Mouse (Mus musculus) urinary bladder, postnatal 0 days (tissue): ENCODE data around the gene Calml3. TPM values are rescaled to one million over a fixed set of nuclear protein-coding genes. Genes with fewer than 3 reads are reported as not detected.

ENCODE experiments used
- polyA plus RNA-seq: library from polyadenylated mRNA; unstranded; fragments of >200 nt; fragmentation: Nextera tagmentation; extraction: Ambion mirVana; gene quantifications from 2 replicates; pipeline ENCODE4 v1.2.1, GENCODE M21; 2015

Gene Calml3
- polyA plus RNA-seq, result 0.22 TPM in 1 of 2 replicates, not detected in the other

DNA sequence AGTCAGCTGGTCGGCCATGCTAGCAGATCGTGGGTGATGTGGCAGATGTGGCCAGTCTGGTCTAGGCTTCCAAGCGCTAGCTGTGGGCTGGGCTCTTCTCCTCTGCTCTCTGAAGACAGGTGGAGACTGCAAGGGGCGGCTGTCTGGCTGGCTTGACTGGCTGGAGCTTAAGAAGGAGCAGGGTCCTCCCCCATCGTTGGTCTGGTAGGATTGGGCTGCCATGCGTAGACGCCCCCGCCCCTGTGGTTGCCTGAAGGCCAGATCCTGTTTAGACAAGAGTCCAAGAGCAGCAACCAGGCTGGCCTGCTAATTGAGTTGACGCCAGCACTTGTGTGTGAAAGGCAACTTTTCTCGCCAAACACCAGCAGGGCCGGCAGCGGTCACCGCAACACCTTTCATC lies at the start of gene Calml3:
Gene Calml3, minus strand, starts transcription at position 131 of the 400 bp plus-strand sequence.

DNA sequence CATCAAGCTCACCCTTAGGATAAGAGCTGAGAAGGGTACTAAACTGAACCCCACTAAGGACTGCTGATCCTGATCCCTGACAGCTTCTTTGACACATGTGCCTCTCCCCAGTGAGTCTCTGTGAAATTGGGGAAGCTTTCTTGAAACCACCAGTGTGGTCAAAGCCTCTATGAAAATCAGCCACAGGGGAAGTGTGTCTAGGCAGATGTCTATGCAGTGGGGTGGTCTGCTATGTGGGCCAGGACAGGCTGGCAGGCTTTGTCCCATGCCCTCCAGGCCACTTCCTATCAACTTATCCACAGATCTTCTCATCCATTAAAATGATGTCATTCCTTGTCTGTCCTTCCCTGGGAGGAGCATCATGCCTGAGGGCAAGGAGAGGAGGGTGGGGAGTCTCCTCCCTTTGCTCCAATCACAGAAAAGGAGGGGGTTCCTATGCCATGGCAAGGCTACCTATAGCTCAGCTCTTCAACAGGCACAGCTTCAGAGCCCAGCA lies 33.2 kb upstream of the Calml3 start, which contains the start of gene Calm4:
Gene Calm4, plus strand, starts transcription at position 446 of the 496 bp plus-strand sequence.

Other genes starting within 250 kb of the Calml3 start
- 3.7 and 5.2 TPM in 2 replicates for gene Fam208b, start 193.2 kb downstream of the Calml3 start, polyA plus RNA-seq
- gene Asb13, start 170.3 kb downstream of the Calml3 start, polyA plus RNA-seq, result 6.8 and 8.4 TPM in 2 replicates
- gene Calm4, start 33.4 kb upstream of the Calml3 start, polyA plus RNA-seq, result not detected in 2 replicates
- not detected in 2 replicates for gene Calm5, start 49.9 kb upstream of the Calml3 start, polyA plus RNA-seq
- 42.9 and 52.7 TPM in 2 replicates for gene Net1, start 113.9 kb upstream of the Calml3 start, polyA plus RNA-seq
- not detected in 2 replicates for gene Tubal3, start 114.0 kb upstream of the Calml3 start, polyA plus RNA-seq
- gene Ucn3, start 141.0 kb upstream of the Calml3 start, polyA plus RNA-seq, result not detected in 2 replicates
- 2.1 and 2.7 TPM in 2 replicates for gene Akr1c14, start 244.7 kb upstream of the Calml3 start, polyA plus RNA-seq